Mouse (Mus musculus): ENCODE measurements around the gene Emx2.

Emx2 gene

DNA sequence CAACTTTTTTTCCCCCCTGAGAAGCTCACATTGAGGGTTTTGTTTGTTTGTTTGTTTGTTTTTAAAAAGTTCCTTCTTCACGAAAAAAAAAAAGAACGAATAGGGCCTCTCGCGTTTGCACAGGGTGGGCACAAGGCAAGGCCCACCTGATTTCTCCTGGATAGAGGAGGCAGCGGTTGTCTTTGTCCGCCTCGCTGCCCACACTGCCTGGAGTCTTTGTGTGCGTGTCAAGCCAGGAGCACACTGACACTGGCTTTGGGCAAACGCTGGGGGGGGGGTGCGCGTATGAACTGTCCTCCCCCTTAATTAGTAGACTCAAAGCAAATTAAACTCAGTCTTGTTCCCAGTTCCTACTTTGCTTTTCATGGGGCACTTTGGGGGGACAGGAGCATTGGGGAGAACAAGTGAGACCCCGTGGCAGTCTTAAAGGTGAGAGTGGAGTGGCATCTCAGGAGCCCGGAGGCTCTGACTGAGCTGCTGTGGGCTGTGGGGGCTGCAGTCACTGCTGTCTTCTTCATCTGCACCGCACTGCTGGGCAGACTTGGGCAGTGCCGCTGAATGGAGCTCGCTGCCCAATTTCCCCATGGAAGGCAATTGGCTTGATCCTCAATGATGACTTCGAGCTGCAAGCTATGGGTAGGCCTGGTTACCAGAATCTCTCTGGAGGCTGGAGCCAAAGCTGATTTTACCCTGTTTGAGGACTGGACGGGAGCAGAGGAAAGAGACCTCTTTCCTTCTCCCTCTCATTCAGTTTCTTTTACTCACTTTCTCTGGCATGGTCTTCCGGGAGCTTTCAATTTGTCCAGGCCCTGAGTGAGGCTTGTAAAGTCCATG lies 4.5 kb downstream of the Emx2 start:
- DNase-seq, result no peak

DNA sequence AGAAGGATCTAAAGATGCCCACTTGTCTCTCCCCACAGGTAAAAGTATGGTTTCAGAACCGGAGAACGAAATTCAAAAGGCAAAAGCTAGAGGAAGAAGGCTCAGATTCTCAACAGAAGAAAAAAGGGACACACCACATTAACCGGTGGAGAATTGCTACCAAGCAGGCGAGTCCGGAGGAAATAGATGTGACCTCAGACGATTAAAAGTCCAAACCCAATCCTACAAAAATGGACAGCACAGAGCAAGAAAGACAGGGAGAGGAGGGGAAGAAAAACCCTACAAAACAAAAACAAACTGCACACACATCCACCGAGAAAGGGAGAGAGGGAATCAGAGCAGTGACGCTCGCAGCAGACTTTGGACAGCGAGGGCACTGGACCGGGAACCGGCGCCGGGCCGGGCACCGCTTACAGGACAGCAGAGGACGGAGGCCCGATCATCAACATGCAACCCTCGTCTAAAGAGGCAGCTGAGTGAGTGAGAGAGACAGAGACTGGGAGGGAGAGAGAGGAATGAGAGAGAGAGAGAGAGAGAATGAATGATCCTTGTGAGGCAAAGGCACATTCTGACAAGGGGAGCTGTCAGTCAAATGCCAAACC lies 5.8 kb downstream of the Emx2 start:
- no peak for DNase-seq

DNA sequence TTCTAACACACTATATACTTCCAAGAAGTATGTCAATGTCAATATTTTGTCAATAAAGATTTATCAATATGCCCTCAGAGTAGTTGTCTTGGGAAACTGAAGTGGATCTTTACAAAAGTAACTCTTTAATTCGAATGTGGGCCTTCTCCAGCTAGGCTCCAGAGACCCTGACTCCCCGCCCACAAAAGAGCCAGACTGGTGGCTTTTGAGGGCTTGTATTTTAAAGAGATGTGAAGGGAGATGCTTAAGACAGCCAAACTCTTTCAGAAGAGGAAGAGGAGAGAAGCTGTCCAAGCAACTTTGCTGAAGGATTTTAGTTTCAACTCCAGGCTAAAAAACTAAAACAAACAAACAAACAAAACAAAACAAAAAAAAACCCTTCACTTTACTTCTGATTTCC lies 7.1 kb downstream of the Emx2 start:
- no peak for DNase-seq

DNA sequence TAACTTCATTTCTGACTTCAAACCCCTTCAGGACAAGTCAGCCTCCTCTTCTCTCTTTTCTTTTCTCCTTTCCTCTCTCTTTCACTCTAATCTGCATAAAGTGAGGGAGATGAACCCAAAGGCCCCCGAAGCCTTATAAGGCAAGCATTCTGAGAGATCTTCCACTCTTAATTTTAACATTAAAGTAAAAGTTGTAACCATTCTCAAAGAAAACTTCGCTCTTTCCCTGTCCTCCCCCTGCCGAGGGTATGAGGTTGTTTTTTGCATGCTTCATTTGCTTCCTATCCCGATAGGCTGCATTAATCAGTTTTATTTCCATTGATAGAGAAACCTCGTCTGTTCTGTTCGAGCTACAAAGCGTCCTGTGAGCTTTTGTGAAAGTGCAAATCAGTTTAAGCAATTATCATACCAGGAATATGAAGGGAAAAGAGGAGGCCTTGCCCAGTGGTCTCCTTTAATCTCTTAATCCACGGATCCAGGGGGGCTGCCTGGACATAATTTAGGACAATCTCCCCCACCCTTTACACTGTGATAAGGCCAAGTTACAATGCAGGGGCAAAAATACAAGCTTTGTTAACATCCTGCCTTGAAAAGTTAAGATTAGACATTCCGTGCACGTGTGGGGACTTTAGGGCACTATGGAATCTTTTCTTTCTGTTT lies 7.7 kb downstream of the Emx2 start:
- no peak for DNase-seq

DNA sequence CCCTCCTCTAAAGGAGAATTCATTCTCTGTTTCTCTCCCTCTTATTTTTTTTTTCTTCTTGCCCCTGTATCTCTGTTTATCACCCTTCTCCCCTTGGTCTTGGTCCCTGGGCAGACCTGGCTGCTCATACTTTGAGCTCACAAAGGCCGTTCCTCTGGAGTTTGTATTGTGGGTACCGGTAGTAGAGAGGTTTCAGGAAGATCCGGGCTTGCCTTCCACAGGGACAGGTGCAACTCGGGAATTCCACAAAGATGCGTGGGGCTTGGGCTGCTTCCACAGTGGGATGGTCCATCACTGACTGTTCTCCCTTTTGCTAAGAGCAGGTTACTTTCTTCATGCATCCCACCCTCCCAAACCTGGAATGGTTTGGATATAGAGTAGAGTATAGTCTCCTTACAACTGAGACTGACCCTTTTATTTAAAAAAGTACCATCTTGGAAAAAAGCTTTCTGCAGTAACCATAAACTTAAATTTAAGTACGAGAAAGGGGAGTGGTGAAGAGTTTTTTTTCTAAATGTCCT lies 8.3 kb downstream of the Emx2 start:
- no peak for DNase-seq

DNA sequence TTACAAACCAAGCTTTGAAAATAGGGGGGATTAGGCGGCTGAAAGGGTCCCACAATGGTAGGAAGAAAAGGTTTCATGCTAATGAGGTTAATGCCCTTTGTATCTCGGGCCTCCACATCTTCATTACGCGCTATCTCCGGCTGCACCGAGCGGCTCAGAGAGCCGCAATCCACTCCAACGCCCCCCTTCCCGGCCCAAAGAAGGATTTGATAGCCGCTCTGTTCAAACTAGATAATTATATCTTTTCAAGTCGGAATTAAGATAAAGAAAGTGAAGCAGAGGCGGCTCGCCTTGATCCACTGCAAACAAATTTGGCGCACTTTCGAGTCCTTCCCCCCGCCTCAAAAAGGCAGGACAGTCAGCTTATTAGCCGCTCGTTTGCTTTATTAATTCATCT lies 8.8 kb downstream of the Emx2 start:
- no peak for DNase-seq

DNA sequence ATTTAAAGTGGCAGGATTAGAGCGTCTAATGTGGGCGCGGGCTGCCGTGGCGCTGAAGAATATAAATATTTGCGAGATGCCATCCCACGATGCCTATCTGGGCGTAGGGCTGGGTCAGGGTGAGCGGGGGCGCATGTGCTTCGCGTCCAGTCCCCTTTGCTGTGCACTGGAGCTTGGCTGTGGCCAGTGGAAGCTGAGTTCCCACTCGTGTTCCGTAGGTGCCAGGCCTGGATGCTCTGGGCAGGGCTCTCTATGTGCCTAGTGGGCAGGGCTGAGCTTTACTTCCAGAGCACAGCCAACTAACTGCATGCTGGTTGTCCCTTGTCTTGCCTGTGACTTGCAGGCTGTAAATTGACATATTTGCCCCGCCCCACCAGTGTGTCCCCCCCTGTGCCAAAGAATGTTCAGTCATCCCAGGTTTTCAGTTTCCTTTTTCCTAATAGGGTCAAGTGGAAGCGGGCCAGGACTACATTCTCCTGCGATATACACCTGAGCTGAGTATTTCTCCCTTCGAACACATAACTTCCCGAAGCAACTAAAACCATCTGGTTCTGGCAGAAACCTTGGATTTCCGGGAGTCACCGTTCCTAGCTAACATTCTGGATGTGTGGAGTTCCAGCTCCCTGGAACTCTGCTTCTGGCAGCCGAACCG lies 9.4 kb downstream of the Emx2 start:
- no peak for DNase-seq

DNA sequence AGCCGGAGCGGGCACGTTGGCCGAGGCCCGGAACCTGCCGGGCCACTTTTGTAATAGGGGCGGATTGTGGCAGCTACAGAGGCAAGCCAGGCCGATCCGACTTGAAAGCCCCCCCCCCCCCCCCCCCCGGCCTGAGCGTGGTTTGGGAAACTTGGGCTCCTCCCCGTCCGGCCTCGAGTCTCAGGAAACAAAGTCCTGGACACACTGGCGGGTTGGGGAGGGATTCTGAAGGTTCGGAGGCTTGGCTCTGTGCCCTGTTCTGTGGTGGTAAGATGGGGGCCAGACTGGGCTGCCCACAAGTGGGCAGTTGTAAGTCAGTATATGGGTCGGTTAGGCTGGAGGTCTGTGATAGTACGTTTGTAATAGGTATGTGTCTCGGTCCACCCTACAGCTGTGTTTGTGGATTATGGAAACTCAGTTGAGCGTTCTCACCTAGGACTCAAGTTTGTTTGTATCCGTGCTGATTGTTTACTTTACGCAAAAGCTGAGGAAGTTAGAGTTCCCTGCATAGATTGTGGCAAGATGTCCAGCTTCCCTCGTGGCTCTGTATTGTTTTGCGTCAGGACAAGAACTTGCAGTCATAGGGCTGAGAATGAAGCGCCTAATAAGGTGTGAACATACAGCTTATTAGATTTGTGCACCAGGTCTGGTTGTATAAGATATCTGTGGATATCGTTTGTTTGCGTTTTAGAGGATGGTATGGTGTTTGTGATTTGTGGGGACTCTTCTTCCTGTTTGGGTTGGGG lies 10.1 kb downstream of the Emx2 start:
- DNase-seq, result no peak

DNA sequence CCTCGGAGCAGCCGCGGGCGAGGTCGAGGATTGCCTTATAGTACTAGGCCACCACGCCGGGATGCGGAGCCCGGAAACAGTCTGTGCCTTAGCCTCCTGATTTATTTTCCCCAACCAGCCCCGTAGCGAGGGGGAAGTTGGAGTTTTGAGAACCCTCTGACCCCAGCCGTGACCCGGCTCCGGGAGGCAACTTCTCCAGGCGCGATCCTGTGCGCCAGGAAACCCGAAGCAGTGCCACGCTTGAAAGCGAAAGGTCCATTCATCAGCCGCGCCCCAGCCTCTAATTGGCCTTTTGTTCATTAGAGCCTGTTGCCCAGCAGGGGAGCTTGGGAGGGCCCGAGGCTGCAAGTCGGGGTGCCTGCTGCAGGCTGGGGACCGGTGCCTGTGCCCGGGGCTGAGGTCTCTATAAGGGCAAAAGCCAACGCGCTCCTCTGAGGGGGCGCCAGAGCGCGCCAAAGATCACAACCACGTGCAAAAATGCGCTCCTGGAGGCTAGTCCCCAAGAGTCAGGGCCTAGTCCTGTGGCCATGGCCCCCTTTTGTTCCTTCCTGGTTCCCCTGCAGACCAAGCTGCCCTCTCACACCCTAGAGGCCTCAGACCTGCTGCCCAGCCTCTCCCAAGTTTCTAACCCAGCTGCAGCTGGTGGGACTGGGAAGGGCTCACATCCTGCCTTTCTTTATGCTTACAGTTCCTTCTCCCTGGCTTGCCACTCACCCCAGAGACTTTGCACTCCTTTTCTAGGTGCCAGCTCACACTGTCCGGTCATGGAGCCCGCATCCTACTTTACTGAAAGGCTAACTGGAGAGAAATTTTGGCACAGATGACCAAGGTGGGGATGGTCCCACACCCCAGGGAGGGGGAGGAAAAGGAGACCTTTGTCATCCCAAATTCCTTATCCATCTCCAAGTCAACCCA lies 11.1 kb downstream of the Emx2 start:
- no peak for DNase-seq

DNA sequence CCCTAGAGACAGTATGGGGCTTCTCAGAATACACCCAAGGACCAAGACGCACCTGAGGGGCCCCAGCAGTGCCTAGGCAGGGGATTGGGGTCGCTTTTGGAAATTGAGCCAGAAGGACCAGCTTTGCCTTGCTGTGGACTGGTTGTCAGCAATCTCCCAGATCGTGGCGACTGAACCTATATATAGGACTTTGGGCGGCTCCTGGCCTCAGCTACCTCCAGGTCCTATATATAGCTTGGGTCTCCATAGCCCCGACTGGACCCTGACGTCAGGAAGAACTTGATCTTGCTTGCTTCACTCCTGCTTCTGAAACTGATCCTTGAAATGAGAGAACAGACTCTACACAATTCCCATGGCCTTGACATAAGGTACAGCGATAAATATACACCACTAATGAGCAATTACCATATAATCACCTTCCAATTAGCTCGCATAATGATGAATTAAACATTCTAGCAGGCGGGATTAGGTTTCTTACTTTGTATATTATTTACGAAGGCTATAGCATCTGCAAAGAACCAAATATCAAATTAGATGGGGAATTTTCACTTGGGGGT lies 12.0 kb downstream of the Emx2 start:
- no peak for DNase-seq

DNA sequence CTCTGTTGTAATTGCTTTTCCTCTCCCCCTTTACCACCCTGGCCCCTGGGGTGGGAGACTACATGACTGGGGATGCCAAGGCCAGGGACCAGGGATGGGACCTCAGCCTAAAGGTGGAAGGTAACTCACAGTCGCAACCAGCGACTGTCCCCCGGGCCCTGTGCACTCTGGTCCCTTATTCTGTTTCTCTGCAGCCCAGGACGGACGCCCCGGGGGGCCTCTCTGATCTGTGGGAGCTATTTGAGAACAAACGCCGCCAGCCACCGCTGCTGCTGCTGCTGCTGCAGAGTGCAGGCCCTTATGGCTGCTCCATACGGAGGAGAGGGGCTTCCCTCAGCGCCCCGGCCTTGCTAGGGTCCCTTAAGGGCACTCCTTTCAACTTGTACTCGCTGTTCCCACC lies 12.7 kb downstream of the Emx2 start:
- no peak for DNase-seq

DNA sequence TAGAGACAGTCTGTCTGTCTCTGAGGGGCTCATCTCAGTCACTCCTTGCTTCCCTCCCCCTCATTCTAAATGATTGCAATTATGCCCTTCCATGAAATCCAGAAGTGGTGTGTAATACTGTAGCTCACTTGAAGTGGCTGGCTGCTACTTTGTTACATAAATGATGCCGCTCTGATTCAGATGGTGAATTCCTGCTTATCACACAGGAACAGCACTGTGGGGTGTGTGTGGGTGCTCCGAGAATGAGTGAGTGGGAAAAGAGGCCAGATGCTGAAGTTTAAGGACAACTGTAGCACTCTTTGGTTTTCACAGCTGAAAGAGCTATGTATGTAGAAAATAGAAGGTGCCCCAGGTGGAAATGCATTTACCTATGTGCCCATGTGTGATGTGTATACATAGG lies 14.7 kb downstream of the Emx2 start:
- DNase-seq, result no peak

DNA sequence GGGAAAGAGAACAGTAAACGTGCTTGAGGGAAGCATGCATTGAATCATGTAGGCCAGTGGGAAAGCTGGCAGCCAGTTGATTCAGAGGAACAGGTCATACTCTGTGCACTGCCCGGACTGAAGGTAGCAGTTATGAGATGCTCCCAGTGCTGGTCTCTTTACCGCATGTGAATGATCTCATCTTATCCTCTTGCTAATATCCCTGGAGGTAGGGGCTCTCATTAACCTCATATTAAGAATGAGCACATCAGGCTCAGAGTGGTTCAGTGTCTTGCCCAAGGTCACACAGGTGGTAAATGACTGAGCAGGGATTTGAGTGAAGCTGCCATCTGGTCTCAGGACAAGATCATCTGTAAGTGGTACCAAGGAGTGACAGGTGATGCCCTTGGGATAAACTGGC lies 21.7 kb downstream of the Emx2 start:
- DNase-seq, result no peak

DNA sequence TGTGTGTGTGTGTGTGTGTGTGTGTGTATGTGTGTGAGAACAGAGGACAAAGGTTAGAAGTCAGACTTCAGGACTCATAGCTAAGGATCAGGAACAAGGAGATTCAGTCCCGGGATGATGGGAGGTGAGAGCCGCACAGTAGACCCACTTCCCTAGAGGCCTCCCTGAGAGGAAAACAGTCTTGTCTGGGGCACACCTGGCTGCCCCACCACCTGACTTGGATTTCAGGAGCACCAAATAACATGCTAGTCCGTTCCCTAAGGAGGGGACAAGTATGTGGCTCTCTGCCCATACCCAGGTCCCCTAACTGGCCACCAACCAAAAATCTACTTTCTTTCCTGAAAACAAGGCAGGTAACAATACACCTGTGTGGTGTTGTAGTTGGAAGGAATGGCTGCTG lies 22.4 kb downstream of the Emx2 start:
- no peak for DNase-seq

DNA sequence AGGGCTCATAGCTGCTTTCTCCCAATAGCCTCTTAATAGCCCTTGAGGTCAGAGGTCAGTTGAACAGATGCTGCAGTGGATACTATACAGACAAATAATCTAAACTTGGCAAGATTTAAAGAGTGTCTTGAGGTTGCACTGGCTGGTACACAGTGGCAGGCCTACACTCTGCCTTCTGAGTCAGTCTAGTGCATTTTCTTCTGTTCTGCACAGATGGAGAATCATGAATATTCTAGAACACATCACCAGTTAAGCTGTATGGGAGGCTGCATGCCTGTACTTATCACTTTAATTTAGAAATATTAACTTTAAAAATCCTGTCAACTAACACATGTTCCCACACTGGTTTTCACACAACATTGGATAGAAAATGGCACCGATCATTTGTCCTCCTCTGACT lies 34.1 kb downstream of the Emx2 start:
- no peak for DNase-seq

DNA sequence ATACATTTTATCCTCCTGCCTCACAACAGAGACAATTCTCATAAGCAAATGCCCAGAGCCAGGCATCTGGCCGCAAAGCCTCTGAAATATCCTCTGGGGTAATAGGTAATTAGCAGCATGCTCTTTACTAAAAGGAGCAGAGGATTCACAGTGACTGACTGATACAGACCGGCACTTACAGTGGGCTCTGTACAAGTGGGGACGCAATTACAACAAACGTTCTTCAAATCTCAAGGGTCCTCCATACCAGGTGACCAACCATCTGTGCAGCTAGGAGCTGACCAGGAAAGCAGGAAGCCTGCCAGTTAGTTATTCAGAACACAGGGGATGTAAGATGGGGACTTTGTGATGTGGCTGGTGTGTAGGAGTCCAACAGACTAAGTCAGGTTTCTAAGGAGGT lies 38.7 kb downstream of the Emx2 start:
- DNase-seq, result no peak

DNA sequence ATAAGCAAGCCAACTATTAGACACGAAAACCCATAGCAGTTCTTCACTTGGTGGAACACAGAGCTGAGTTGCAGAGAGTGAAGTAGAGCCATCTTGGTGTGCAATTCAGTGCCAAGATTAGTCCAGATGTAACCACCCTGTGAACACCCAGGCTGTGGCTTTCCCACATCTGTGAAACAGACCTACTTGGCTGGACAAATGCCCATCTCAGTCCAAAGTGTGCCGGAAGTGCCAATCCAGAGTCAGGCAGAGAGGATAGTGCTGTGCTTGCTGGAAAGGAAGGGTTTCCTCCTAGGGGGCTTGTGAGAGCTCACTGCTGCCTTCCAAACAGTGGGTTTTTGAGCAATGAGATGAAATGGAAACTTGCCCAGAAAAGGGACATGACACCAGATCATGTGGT lies 50.7 kb downstream of the Emx2 start:
- DNase-seq, result no peak

DNA sequence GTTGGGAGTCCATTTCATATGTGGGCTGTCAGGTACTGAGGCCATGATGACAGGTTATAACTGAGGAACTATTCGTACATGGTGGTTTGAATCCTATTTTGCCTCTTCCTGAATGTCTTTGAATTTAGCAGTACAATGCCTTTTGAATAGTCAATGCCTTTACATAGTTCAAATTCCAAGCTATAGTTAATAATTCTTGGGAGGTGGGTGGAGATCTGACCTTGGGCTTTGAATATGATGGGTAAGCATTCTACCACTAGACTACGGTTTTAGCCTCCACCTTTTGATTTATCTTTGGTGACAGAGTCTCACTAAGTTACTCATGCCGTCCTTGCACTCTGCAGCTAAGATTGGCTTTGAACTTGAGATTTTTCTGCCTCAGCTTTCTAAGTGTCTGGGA lies 55.0 kb downstream of the Emx2 start:
- DNase-seq, result no peak

Data from cerebellum, adult 9-11 months (tissue).